Mouse (Mus musculus): ENCODE data around the gene Masp1. TPM values are rescaled to one million over a fixed set of nuclear protein-coding genes. Genes with fewer than 3 reads are reported as not detected.

Masp1 gene
- total and polyA plus RNA-seq, 3 experiments = 0.11 to 0.34 TPM; not detected in 1

DNA sequence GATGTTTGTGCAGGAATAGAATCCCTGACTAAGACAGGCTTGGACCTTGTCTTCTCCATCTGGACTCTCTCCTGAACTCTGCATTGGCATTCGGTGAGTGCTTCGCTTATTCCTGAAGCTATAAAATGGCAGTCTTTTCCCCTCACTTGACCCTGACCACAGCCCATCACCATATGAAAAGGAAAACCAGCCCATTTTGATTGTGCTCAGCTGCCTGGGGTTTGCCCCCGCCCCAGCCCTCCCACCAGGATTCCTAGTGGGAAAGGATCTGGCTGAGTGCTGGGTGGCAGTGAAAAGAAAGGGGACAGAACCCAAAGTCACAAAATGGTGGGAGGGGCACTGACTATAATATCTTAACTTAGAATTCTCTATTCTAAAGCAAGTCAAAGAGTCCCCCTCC lies 38.4 kb downstream of the Masp1 start:
- 0 out of 4 replicates have a peak, but pooled peaks cover 0 to 4% of the 10 kb centered on the region in 2 experiments for H3K4me1 ChIP-seq (ENCODE audit: control insufficient read depth in 1 of 2, insufficient read depth in 2 of 2)
- H3K27ac ChIP-seq (ENCODE audit: insufficient read depth, low read depth) = no peak overlapping the region
- H3K27me3 ChIP-seq (replicated peaks) = no peaks in the 10 kb centered on the region
- no peaks in the 10 kb centered on the region for H3K36me3 ChIP-seq (replicated peaks in 1 of 2; ENCODE audit: control insufficient read depth in 1 of 2, insufficient read depth in 1 of 2, low read length in 1 of 2)
- no peak for DNase-seq (ENCODE audit: extremely low read depth)
- TF ChIP-seq POLR2AphosphoS2 (IDR thresholded peaks at IDR 0.05; ENCODE audit: low read depth, low read length) (no peak), MXI1 (IDR thresholded peaks at IDR 0.05; ENCODE audit: low read depth, low read length) (no peak), TBP (conservative IDR thresholded peaks at IDR 0.05; ENCODE audit: low read depth, low read length) (no peak), JUN (IDR thresholded peaks at IDR 0.05; ENCODE audit: insufficient read depth, low read depth, low read length) (no peak), MYC (IDR thresholded peaks at IDR 0.05; ENCODE audit: low read depth, low read length) (no peak), MAX (IDR thresholded peaks at IDR 0.05; ENCODE audit: low read length) (no peak), SMC3 (IDR thresholded peaks at IDR 0.05; ENCODE audit: low read depth, low read length) (no peak), SIN3A (IDR thresholded peaks at IDR 0.05; ENCODE audit: low read length) (no peak), E2F4 (IDR thresholded peaks at IDR 0.05; ENCODE audit: insufficient replicate concordance, low read depth, low read length) (no peak), ZC3H11A (IDR thresholded peaks at IDR 0.05; ENCODE audit: low read depth, low read length) (no peak), ZNF384 (IDR thresholded peaks at IDR 0.05; ENCODE audit: low read depth, low read length) (no peak), ZKSCAN1 (IDR thresholded peaks at IDR 0.05; ENCODE audit: borderline replicate concordance, low read depth, low read length) (no peak), PAX5 (IDR thresholded peaks at IDR 0.05; ENCODE audit: low read length) (no peak), JUND (conservative IDR thresholded peaks at IDR 0.05; ENCODE audit: low read depth, low read length) (no peak), EP300 (IDR thresholded peaks at IDR 0.05; ENCODE audit: low read length) (no peak)
- in situ Hi-C loops (cut with MboI; ENCODE audit: low pct_ligation_motif_present, low pct_unique_long_range_greater_than_20kb, low sequenced_read_pairs) = no loop called here
- no peaks in the 10 kb centered on the region for H3K9me3 ChIP-seq (replicated peaks; ENCODE audit: low read length)
- no peaks in the 10 kb centered on the region for H3K79me2 ChIP-seq (replicated peaks; ENCODE audit: control insufficient read depth, extremely low read depth, insufficient read depth, poor library complexity, severe bottlenecking)
- H3K4me3 ChIP-seq (replicated peaks in 1 of 3; ENCODE audit: low read depth in 2 of 3, low read length in 2 of 3, poor library complexity in 1 of 3) = no peak overlapping the region
- no peak overlapping the region for H3K9ac ChIP-seq (ENCODE audit: insufficient read depth, low read depth)
- no peak overlapping the region for H3K4me2 ChIP-seq (ENCODE audit: insufficient read depth, low read depth, poor library complexity, severe bottlenecking)
- dilution Hi-C loops (cut with MboI; ENCODE audit: extremely low pct_ligation_motif_present, extremely low pct_unique_long_range_greater_than_20kb, low sequenced_read_pairs) = no loop called here

DNA sequence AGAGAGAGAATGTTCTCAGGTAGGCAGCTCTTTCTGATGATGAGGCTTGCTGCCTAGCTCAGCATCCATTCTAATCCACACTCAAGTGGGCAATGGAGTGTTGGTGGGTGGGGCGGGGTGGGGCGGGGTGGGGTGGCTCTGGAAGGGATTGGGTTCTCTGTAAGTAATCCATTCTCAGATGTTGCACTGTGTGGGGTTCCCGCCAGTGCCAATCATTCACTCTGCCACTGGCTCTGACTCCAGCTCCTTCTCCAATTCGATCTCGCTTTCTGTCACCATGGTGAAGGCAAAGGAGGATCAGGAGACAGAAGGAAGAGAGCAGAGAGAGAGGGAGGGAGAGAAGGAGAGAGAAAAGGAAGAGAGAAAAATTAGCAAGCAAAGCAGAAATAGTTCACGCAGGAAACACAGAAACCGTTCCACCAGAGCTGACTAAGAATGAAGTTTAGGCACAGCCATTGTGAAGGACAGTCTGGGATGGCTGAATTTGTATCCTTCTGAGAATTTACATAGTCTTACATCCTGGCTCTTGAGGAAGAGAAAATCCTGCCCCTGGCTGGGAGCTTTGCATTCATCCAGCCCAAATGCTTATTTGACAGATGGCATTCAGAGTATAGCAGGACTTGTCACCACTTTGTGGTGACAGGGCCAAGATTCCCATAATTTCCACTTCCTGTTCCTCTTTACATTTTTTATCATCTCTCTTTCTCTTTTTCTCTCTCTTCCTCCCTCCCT lies 40.6 kb downstream of the Masp1 start:
- Histone ChIP-seq H3K79me2 (replicated peaks; ENCODE audit: control insufficient read depth, extremely low read depth, insufficient read depth, poor library complexity, severe bottlenecking) (no peaks in the 10 kb centered on the region), H3K27ac (ENCODE audit: insufficient read depth, low read depth) (no peak overlapping the region), H3K36me3 (replicated peaks in 1 of 2; ENCODE audit: control insufficient read depth in 1 of 2, insufficient read depth in 1 of 2, low read length in 1 of 2) (no peaks in the 10 kb centered on the region), H3K9me3 (replicated peaks; ENCODE audit: low read length) (no peaks in the 10 kb centered on the region), H3K4me2 (ENCODE audit: insufficient read depth, low read depth, poor library complexity, severe bottlenecking) (no peak overlapping the region), H3K9ac (ENCODE audit: insufficient read depth, low read depth) (no peak overlapping the region), H3K27me3 (replicated peaks) (no peaks in the 10 kb centered on the region), H3K4me1 (ENCODE audit: control insufficient read depth in 1 of 2, insufficient read depth in 2 of 2) (0 out of 4 replicates have a peak, but pooled peaks cover 0 to 4% of the 10 kb centered on the region in 2 experiments), H3K4me3 (replicated peaks in 1 of 3; ENCODE audit: low read depth in 2 of 3, low read length in 2 of 3, poor library complexity in 1 of 3) (no peak overlapping the region)
- in situ Hi-C loops (cut with MboI; ENCODE audit: low pct_ligation_motif_present, low pct_unique_long_range_greater_than_20kb, low sequenced_read_pairs) = no loop called here
- no peak for TF ChIP-seq JUND (conservative IDR thresholded peaks at IDR 0.05; ENCODE audit: low read depth, low read length)
- no peak for TF ChIP-seq NRF1 (IDR thresholded peaks at IDR 0.05; ENCODE audit: low read depth, low read length)
- no peak for TF ChIP-seq PAX5 (IDR thresholded peaks at IDR 0.05; ENCODE audit: low read length)
- TF ChIP-seq GABPA (IDR thresholded peaks at IDR 0.05; ENCODE audit: insufficient replicate concordance, low read depth, low read length) = no peak
- no peak for TF ChIP-seq BHLHE40 (IDR thresholded peaks at IDR 0.05; ENCODE audit: low read depth, low read length)
- TF ChIP-seq MEF2A (IDR thresholded peaks at IDR 0.05; ENCODE audit: borderline replicate concordance, low read depth, low read length) = no peak
- no peak for TF ChIP-seq TBP (conservative IDR thresholded peaks at IDR 0.05; ENCODE audit: low read depth, low read length)
- TF ChIP-seq JUN (IDR thresholded peaks at IDR 0.05; ENCODE audit: insufficient read depth, low read depth, low read length) = no peak
- no peak for TF ChIP-seq USF2 (conservative IDR thresholded peaks at IDR 0.05; ENCODE audit: low read depth, low read length)
- no peak for TF ChIP-seq UBTF (IDR thresholded peaks at IDR 0.05; ENCODE audit: low read depth, low read length)
- TF ChIP-seq POLR2A (IDR thresholded peaks at IDR 0.05; ENCODE audit: low read depth, low read length) = no peak
- dilution Hi-C loops (cut with MboI; ENCODE audit: extremely low pct_ligation_motif_present, extremely low pct_unique_long_range_greater_than_20kb, low sequenced_read_pairs) = no loop called here
- DNase-seq (ENCODE audit: extremely low read depth) = no peak
